Mouse (Mus musculus) activated CD4-positive, CD25-positive, alpha-beta regulatory T cell, adult 4 months (primary cell): ENCODE data around the gene Tspan9. TPM values are rescaled to one million over a fixed set of nuclear protein-coding genes. Genes with fewer than 3 reads are reported as not detected.

Experiments
- ATAC-seq: one replicate; pipeline ENCODE4 v1.8.0; 2017
- polyA plus RNA-seq, 2 experiments: library from polyadenylated mRNA; unstranded; fragments of 100-300 nt; shearing (Covaris generic); gene quantifications; one replicate each; pipeline ENCODE4 v1.2.1; 2017

Gene Tspan9
- under 1 TPM; 0.08 to 0.23 TPM for polyA plus RNA-seq

- ATAC-seq: peak; percentile 40
These were observed at the start of gene Tspan9 for GRCm38 (mm10) chr6:128143390-128144020. TSS of gene Tspan9 (minus strand) at chr6:128143594.

- ATAC-seq: no peak
These were observed 40.1 kb upstream of the Tspan9 start for GRCm38 (mm10) chr6:128183521-128183920.

DNA sequence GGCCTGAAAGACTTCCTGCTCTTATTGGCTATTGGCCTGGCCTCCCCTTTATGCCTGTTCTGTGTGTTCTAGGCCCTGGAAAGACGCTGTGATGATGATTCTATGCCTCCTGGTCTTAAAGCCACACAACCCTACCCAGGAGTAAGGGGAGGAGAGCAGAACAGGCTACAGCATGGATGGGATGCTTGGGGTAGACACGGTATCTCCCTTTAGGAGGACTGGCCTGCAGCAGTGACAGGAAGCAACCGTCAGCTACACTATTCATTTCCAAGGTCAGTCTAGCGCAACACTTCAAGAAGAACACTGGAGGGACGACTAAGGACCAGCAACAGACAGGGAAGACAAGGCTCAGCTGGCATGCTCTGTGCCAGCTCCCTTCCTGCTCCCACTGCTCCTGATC is 37.8 kb upstream of the Tspan9 start:
- no peak for ATAC-seq

GRCm38 (mm10) chr6:128179651-128180050 is 36.3 kb upstream of the Tspan9 start:
- no peak for ATAC-seq

DNA sequence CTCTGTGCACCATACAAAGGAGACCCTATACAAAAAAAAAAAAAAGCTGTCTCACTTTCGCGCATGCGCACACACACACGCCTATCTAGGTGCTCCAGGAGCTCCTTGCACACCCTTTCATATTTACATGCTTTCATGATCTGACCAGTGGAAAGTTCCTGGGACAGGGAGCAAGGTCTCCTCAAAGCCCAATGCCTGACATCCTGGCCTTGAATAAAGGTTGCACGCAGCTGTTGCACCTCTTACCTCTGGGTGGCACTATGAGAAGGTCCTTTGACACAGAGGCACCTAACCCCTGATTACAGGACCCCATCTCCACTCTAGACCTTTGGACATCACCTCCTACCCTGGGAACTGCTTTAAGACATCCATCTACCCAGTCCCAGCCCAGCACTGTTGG is 35.9 kb upstream of the Tspan9 start:
- no peak for ATAC-seq

DNA sequence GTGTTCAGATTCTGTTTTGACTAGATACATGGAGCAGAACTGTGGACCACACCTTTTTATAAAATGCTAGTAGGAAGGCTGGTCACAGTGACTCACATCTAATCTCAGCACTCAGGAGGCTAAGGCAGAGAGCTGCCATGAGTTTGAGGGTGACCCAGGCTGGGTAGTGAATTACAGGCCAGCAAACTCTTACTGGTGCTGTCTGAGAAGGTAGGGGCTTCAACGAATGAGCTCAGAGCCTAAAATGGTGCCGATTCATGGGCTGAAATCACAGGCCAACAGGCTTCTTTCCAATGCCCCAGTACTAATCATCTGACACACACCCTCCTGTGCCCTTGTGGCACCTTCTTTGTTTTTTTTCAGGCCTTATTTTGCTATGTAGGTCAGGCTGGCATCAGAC is 35.3 kb upstream of the Tspan9 start:
- no peak for ATAC-seq

DNA sequence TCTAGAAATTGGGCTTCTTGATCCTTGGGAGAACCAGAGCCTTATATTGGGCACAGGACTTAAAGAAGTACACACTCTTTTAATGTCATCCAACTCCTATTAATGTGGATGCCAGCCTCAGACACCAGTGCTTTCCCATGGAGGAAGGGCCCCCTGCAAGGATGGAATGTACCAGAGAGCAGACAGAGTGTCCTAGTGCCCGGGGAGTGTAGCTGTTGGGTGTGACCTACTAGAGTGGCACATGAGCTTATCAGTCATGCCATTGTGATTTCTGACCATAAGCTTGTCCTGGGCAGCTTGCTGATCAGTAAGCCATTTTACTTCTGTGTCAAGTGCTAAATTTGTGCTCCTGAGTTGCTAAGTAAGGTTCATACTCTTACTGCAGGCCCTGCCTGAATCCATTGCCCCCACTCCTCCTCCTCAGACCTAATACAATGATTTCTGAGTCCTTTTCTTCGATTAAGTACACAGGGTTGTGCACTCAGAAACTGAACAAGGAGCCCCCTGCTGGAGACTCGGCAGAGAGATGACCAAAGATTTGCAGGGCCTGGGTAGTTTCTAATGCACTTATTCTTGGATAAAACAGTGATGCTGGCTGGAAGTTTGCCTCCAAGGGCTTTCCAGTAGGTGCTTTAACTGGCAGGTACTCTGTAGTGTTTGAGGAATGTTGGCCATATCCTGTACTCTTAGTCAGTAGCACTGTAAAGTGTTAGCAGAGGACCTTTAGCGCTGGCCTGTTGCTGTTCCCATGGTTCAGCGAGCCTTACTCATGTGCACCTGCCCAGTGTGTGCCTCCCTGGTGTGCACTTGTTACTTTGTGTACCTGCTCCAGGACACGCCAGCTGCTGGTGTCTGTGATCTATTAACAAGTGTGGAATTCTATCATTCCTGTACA is 25.6 kb upstream of the Tspan9 start:
- ATAC-seq: no peak

GRCm38 (mm10) chr6:128165564-128165963 is 22.2 kb upstream of the Tspan9 start:
- no peak for ATAC-seq

DNA sequence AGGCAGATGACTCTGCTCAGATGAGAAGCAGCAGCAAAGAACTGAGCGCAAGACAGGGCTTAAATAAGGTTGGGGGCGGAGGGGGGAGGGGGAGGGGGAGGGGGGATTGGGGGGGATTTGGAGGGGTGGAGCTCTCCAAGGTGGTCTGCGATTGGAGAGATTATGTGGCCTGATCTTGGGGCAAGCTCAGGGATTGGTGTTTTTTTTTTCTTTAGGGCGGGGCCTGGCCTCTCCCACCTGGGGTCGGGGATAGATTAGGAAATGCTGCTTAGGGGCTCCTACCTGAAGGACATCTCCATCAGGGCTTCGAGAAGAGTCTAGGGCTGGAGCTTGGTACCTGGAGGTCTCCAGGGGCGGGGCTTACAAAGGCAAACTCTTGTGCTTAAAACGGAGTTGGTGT is 21.2 kb upstream of the Tspan9 start:
- no peak for ATAC-seq

DNA sequence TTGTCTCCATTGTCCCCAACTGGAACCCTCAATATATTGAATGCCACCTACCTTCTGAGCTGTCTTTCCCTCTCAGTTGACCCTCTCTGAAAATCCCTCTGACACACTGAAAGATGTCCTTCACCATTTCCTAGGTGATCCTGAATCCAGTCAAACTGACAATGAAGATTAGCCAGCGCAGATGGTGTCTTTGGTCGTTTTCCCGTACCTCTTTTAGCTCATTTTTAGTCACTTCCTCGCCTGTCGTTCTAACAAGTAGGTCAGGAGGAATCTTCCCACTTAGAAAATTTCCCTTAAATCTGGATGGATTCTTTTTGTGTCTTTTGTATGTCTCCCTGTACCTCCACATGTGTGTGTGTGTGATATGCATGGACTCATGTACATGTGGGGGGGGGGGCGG is 15.7 kb upstream of the Tspan9 start:
- ATAC-seq: no peak

- no peak for ATAC-seq
These were observed 14.6 kb upstream of the Tspan9 start for GRCm38 (mm10) chr6:128158031-128158430.

DNA sequence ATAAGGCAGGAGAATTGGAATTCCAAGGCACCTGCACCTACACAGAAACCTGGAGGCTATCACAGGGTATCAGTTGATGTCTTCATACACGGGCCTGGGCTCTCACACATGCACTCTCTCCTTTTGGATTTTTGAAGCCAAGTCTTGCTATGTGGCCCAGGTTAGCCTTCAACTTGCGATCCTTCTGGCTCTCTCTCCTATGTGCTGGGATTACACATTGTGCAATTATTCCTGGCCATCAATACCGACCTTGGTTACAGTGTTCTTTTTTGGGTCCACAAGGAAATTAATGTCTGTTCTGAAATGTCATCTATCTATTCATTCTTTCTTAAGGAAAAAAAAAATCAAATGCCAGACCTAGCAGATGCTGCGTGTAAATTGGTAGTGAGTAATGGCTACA is 13.1 kb upstream of the Tspan9 start:
- ATAC-seq: no peak

GRCm38 (mm10) chr6:128155935-128156334 is 12.5 kb upstream of the Tspan9 start:
- no peak for ATAC-seq

DNA sequence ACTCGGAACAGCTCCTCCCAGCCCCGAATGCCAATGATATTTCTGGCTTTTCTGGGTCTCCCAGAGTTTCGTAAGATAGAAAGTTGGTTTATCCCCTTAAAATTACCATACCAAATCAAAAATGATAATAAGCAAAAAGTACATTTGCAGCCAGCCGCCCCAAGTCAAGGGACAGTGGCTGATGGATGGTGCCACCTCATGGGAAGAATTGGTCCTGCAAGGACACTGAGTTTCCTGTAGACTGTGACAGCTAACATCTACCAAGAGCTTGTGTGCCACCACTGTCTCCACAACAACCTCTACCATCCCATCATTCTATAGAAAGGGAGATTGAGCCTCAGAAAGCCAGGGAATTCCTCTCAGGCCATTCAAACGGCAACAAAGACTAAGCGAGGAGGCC is 2.4 kb upstream of the Tspan9 start:
- ATAC-seq: no peak

- no peak for ATAC-seq
These were observed 770 bp downstream of the Tspan9 start for GRCm38 (mm10) chr6:128142369-128143278.

DNA sequence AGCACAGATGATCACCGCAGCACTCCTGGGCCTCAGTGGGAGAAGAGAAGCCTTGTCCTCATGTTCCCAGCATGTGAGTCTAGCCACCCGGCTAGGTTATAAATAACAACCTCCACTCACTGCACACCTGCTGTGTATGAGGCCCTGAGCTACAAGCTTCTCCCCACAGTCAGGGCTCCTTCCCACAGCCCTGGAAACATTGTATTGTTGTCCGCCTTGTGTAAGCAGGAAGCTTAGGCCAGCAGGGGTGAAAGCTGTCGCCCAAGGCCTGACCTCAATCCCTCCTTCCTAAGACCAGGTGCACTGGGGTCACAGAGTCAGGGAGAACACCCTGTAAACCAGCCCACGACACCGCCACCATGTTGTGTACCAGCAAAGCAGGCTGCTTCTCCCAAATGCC is 2.7 kb downstream of the Tspan9 start:
- no peak for ATAC-seq

GRCm38 (mm10) chr6:128137855-128138254 is 5.5 kb downstream of the Tspan9 start:
- no peak for ATAC-seq

GRCm38 (mm10) chr6:128136654-128137053 is 6.7 kb downstream of the Tspan9 start:
- ATAC-seq: no peak

- ATAC-seq: no peak
These were observed 7.9 kb downstream of the Tspan9 start for GRCm38 (mm10) chr6:128135459-128135858.

GRCm38 (mm10) chr6:128135006-128135405 is 8.4 kb downstream of the Tspan9 start:
- no peak for ATAC-seq

DNA sequence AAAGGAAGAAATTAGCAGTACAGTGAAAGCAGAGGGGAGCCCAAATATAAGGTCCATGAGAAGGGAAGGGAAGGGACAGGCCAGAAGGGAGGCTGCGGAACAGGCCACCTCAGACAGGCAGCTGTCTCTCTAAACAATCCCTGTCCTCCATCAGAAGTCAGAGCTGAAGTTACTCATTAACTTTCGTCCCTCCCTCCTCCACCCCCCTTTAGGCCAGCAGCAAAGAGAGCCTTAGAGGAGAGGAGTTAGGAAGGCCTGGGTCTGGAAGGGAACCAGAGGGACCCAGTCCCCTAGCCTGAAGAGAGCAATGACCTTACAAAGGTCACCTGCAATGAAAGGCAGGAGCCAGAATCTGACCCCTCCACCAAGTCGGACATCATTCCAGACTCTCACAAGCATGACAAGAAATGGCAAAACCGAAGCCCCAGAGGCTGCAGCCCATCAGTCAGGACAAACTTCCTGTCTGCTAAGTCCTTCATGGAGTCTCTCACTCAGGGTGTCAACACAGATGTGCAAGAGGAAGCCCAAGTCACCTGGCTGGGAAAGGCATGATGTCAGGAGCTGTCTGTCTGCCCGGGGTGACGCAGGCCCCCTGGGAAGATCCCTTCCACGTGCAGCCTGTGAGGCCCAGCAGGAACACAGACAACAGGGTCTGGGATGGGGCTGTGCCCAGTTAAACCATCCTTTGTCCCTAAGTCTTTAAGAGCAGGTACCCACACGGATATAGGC is 9.0 kb downstream of the Tspan9 start:
- no peak for ATAC-seq

DNA sequence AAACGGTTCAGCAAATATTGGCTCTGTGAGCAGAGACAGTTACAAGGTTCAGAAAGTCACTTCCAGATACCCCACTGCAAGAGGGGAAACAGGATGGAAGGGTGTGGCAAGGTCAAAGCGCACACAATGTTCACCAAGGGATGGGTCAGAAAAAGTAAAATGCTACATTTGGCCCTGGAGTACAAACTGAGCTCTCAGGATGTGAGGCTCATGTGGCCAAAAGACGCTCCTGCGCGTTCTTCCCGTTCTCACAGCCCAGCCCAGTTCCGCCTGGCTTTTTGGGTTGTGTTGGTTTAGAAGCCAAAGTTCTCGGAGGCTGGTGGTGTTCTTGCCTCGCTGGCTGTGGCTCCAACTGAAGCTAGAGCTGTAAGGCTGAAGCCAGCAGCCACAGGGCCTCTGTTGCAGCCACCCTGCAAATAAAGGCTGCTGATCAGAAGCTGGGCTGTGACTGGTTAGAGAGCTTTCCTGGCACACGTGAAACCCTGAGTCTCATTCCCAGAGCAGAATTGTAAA is 9.7 kb downstream of the Tspan9 start:
- ATAC-seq: no peak
